Mouse (Mus musculus) stomach, embryonic 16.5 days (tissue): Measurements from ENCODE around the gene Spag17. TPM values are rescaled to one million over a fixed set of nuclear protein-coding genes. Genes with fewer than 3 reads are reported as not detected.
"Not testable (repeated sequence)": the region's sequence is repeated elsewhere in the genome, so short reads cannot be mapped to it uniquely, and the experiment has no call there.

ENCODE experiments used
- ATAC-seq: fragments of 200-750 bp; cut with Nextera tagmentation; 2 replicates; pipeline ENCODE4 v1.8.0; 2017; ENCODE audit warnings: moderate number of reproducible peaks, moderate TSS enrichment; ENCODE audit not compliant: insufficient read depth, low FRiP score
- H3K27ac ChIP-seq: fragments of 300-500 bp; sonication (generic); 2 replicates; pipeline ENCODE4 v1.5.1; 2014; ENCODE audit warnings: low read length
- H3K27me3 ChIP-seq: fragments of 300-500 bp; sonication (generic); 2 replicates; pipeline ENCODE4 v1.6.1; 2014; ENCODE audit warnings: low read length, control low read depth, mixed read lengths; ENCODE audit not compliant: control insufficient read depth, insufficient read depth
- H3K36me3 ChIP-seq: fragments of 300-500 bp; sonication (generic); 2 replicates; pipeline ENCODE4 v1.6.1; 2014; ENCODE audit warnings: low read length; ENCODE audit not compliant: control insufficient read depth, insufficient read depth
- H3K4me1 ChIP-seq: fragments of 300-500 bp; sonication (generic); 2 replicates; pipeline ENCODE4 v1.6.1; 2014; ENCODE audit warnings: low read length, control low read depth, mixed read lengths; ENCODE audit not compliant: control insufficient read depth, insufficient read depth
- H3K4me2 ChIP-seq: fragments of 300-500 bp; sonication (generic); 2 replicates; pipeline ENCODE4 v1.6.1; 2014; ENCODE audit warnings: low read depth, low read length, mixed read lengths
- H3K4me3 ChIP-seq: fragments of 300-500 bp; sonication (generic); replicated peaks from 2 replicates; pipeline ENCODE4 v1.5.1; 2014; ENCODE audit warnings: mild to moderate bottlenecking, low read length
- H3K9ac ChIP-seq: fragments of 300-500 bp; sonication (generic); 2 replicates; pipeline ENCODE4 v1.6.1; 2014; ENCODE audit warnings: low read length
- H3K9me3 ChIP-seq: fragments of 300-500 bp; sonication (generic); replicated peaks from 2 replicates; pipeline ENCODE4 v1.6.1; 2016; ENCODE audit warnings: low read length, control low read depth; ENCODE audit not compliant: control insufficient read depth
- WGBS: fragments of 180-500 bp; shearing (Covaris S2); extraction: QIAGEN DNeasy Blood & Tissue Kit; methylation state at CpG from one replicate; pipeline ENCODE4 v1.1.7; 2014; 5-methylcytosine and 5-hydroxymethylcytosine counted together
- polyA plus RNA-seq: library from polyadenylated mRNA; unstranded; fragments of >200 nt; fragmentation: Nextera tagmentation; extraction: Ambion mirVana; gene quantifications from 2 replicates; pipeline ENCODE4 v1.2.1, GENCODE M21; 2015

Gene Spag17
- polyA plus RNA-seq, 1 experiment from 2014 or later: 0.45 TPM

DNA sequence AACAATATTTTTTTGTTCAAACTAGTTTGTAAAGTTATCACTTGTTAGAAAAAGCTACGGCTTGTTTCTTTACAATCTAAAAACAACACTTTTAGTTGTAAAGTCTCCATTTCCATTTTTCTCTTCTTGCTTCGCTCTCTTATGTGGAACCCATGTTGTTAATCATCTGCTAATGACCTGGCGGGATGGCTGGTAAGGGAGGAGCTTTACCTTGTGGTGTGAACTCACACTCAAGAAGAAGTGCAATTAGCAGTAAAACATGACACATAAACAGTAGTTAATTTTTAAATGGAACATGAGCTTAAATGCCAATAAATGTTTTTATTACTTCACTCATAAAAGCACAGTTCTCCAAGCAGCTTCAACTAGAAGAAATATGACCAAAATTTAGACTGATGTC, 3.7 kb upstream of the Spag17 start:
- no peak overlapping the region for H3K9ac ChIP-seq
- no peaks in the 10 kb centered on the region for H3K4me1 ChIP-seq
- no peak overlapping the region for H3K4me2 ChIP-seq
- no peaks in the 10 kb centered on the region for H3K9me3 ChIP-seq
- ATAC-seq: no peak
- H3K36me3 ChIP-seq: no peaks in the 10 kb centered on the region
- H3K27me3 ChIP-seq: no peaks in the 10 kb centered on the region
- no peak overlapping the region for H3K4me3 ChIP-seq
- 71% methylated on average over 3 of the region's 3 CpGs for WGBS
- H3K27ac ChIP-seq: no peak overlapping the region

- Histone ChIP-seq H3K36me3 (no peaks in the 10 kb centered on the region), H3K9me3 (no peaks in the 10 kb centered on the region), H3K4me2 (no peak overlapping the region), H3K4me1 (no peaks in the 10 kb centered on the region), H3K9ac (no peak overlapping the region), H3K27me3 (no peaks in the 10 kb centered on the region), H3K4me3 (no peak overlapping the region), H3K27ac (no peak overlapping the region)
- ATAC-seq: no peak
- 85% methylated on average over 6 of the region's 6 CpGs for WGBS
These were observed 1.1 kb upstream of the Spag17 start for GRCm38 (mm10) chr3:99883988-99884564.

DNA sequence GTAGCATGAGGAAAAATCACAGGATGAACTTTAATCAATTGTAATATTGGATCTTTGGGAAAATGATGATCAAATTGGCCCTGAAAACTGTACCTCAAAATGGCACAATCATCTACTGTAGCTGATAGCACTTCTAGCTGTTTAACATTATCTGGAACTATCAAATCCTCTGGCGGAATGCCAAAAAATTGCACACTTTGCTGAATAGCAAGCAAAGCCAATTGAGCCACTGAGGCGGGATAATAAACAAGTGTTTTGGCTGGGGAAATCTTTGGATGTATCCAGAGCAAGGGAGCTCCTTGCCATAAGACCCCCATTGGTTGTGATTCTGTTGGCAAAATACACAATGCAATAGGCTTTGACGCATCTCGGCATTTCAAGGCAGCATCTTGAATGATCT, 9.5 kb downstream of the Spag17 start:
- not testable (repeated sequence) for H3K27ac ChIP-seq, H3K4me1 ChIP-seq, ATAC-seq, H3K4me3 ChIP-seq, H3K9me3 ChIP-seq, H3K4me2 ChIP-seq, H3K9ac ChIP-seq, H3K27me3 ChIP-seq, H3K36me3 ChIP-seq
- 96% methylated on average over 4 of the region's 4 CpGs for WGBS

GRCm38 (mm10) chr3:99913809-99914439, 28.7 kb downstream of the Spag17 start:
- no peaks in the 10 kb centered on the region for H3K4me1 ChIP-seq
- ATAC-seq: no peak
- no peak overlapping the region for H3K27ac ChIP-seq
- H3K27me3 ChIP-seq: no peaks in the 10 kb centered on the region
- H3K9ac ChIP-seq: no peak overlapping the region
- 82% methylated on average over 8 of the region's 8 CpGs for WGBS
- no peak overlapping the region for H3K4me3 ChIP-seq
- no peaks in the 10 kb centered on the region for H3K9me3 ChIP-seq
- no peaks in the 10 kb centered on the region for H3K36me3 ChIP-seq
- no peak overlapping the region for H3K4me2 ChIP-seq

DNA sequence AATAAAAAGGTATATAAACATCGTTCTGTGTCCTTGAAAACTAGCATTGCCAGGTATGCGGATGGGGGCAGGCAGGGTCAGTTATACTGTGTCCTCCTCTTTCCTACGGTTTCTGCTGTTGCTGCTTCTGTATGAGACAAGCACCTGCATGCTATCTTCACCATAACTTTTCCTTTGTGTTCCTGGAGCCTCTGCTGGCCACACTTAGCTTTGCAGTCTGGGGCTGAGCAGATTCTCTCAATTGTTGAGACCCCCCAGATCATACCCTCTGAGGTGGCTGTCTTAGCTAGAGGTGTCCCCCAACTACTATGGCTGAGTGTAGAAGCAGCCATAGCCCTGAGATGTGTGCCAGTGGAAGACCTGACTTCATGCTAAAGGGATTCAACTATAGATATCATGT, 37.7 kb downstream of the Spag17 start:
- no peak for ATAC-seq
- no peak overlapping the region for H3K4me3 ChIP-seq

GRCm38 (mm10) chr3:99930920-99931620, 45.9 kb downstream of the Spag17 start:
- no peaks in the 10 kb centered on the region for H3K9me3 ChIP-seq
- H3K36me3 ChIP-seq: no peaks in the 10 kb centered on the region
- no peak overlapping the region for H3K4me2 ChIP-seq
- H3K27ac ChIP-seq: no peak overlapping the region
- 68% methylated on average over 12 of the region's 12 CpGs for WGBS
- no peak for ATAC-seq
- H3K4me3 ChIP-seq: no peak overlapping the region
- no peak overlapping the region for H3K9ac ChIP-seq
- no peaks in the 10 kb centered on the region for H3K27me3 ChIP-seq
- H3K4me1 ChIP-seq: no peaks in the 10 kb centered on the region

More for the DNA sequence above, 37.7 kb downstream of the Spag17 start:
- 68% methylated on average over 3 of the region's 3 CpGs for WGBS
- no peak overlapping the region for H3K9ac ChIP-seq
- H3K9me3 ChIP-seq: no peaks in the 10 kb centered on the region
- H3K27me3 ChIP-seq: no peaks in the 10 kb centered on the region
- no peaks in the 10 kb centered on the region for H3K4me1 ChIP-seq
- H3K27ac ChIP-seq: no peak overlapping the region
- H3K36me3 ChIP-seq: no peaks in the 10 kb centered on the region
- H3K4me2 ChIP-seq: no peak overlapping the region

DNA sequence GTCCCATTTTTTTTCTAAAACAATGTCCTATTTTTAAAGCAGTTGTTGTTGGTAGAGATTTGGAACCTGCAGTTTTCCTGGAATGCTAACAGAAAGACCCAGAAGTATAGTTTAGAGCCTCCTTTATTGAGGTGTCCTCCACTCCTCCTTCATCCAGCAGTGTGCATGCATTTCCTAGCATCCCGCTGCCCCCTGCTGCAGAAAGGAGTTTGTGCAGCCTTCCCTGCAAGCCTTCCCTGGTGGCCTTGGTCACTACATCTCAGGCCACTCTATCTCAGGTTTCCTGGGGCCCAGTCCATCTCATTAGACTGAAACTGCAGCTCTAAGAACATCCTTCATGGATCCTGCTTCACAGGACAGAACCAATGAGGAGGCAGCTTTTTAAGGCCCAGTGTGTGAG, 51.0 kb downstream of the Spag17 start:
- no peak overlapping the region for H3K4me2 ChIP-seq
- no peak overlapping the region for H3K27ac ChIP-seq
- H3K27me3 ChIP-seq: no peaks in the 10 kb centered on the region
- H3K9ac ChIP-seq: no peak overlapping the region
- no peaks in the 10 kb centered on the region for H3K36me3 ChIP-seq
- H3K9me3 ChIP-seq: no peaks in the 10 kb centered on the region
- H3K4me1 ChIP-seq: no peaks in the 10 kb centered on the region
- ATAC-seq: no peak
- 32% methylated on average over 1 of the region's 1 CpGs for WGBS
- no peak overlapping the region for H3K4me3 ChIP-seq

GRCm38 (mm10) chr3:99938611-99939286, 53.5 kb downstream of the Spag17 start:
- no peaks in the 10 kb centered on the region for H3K27me3 ChIP-seq
- no peak overlapping the region for H3K4me3 ChIP-seq
- no peaks in the 10 kb centered on the region for H3K9me3 ChIP-seq
- H3K9ac ChIP-seq: no peak overlapping the region
- no peak for ATAC-seq
- no peaks in the 10 kb centered on the region for H3K4me1 ChIP-seq
- H3K36me3 ChIP-seq: no peaks in the 10 kb centered on the region
- H3K27ac ChIP-seq: no peak overlapping the region
- no peak overlapping the region for H3K4me2 ChIP-seq
- 28% methylated on average over 8 of the region's 8 CpGs for WGBS

GRCm38 (mm10) chr3:99945171-99945570, 60.0 kb downstream of the Spag17 start:
- no peak for ATAC-seq
- no peak overlapping the region for H3K4me2 ChIP-seq
- H3K36me3 ChIP-seq: no peaks in the 10 kb centered on the region
- no peaks in the 10 kb centered on the region for H3K27me3 ChIP-seq
- H3K9me3 ChIP-seq: no peaks in the 10 kb centered on the region
- WGBS: 57% methylated on average over 2 of the region's 2 CpGs
- H3K4me1 ChIP-seq: no peaks in the 10 kb centered on the region
- H3K27ac ChIP-seq: no peak overlapping the region
- H3K4me3 ChIP-seq: no peak overlapping the region
- no peak overlapping the region for H3K9ac ChIP-seq
